Mouse (Mus musculus): ENCODE results near the gene Kcnh1.

Gene Kcnh1

DNA sequence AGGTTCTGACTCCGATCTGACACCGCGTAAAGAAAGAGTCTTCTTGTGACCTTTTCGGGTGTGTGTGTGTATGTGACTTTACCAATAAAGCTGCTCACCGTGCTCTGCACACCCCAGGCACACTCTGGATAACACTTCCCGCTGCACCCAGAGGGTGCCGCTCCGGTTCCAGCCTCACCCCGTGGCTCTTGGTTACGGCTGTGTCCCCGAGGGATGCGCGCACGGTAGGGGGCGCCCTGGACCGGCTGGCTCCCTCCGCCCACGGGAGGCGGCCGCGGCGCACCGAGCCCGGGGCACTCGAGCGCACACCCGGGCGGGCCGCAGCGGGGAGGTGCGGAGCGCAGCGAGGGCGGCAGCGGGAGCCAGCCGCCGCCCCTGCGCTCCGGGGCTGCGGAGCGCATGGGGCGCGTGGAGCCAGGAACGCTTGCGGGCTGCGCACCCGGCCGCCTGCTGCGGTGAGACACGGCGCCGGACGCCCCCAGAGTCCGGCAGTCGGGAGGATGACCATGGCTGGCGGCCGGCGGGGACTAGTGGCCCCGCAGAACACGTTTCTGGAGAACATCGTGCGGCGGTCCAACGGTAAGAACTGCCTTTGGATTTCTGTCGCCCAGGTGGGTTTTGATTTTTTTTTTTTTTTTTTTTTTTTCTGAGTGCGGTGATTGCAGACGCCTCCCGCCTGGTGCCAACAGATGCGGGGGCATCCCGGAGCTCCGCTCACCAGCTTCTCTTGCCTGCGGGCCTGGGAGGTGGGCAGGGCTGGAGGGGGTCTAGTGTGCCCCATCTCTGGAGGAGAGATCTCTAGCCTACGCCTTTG, at the start of gene Kcnh1:
Kcnh1 (plus strand) TSS at position 267 of the 814 bp plus-strand sequence.
- peak; percentile 42 for DNase-seq (ENCODE audit: low read depth, low spot score)

- DNase-seq (ENCODE audit: low read depth, low spot score): no peak
These were observed 39.4 kb upstream of the Kcnh1 start for GRCm38 (mm10) chr1:192151179-192151578.

DNA sequence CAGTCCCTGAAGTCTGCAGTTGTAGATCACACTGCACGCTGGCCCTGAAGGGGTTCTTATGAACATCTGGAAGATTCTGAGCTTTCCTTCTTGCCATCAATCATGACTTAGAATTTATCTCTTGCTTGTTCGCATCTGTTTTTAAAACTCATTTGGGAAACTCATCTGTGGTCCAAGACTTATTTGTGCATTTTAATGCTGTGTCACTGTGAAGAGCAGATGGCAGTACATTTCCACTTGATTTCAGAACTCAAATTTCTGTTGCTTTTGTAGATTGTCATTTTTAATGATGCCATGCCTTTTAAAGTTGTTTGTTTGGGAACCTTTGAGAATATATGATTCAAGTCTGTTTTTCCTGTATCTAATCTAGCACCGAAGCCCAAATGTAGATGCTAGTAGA, 19.1 kb upstream of the Kcnh1 start:
- DNase-seq (ENCODE audit: low read depth, low spot score): no peak

DNA sequence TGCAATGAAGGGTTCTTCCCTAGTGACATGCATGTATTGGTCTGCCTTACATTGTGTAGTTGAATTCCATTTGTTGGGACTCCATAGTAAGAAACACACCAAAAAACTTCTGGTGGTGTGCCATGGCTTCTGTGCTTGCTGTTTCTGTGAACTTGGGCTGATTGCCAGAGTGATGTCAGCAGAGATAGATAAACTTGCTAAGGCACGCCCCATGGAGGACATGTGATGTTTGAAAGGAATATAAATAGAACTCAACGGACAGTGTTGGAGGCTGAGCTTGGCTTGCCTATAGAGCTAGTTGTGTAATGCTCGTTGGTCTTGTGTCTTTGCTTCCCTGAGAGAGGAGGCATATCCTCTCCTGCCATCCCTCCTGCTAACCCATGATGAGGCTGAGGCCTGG, 10.7 kb upstream of the Kcnh1 start:
- no peak for DNase-seq (ENCODE audit: low read depth, low spot score)

DNA sequence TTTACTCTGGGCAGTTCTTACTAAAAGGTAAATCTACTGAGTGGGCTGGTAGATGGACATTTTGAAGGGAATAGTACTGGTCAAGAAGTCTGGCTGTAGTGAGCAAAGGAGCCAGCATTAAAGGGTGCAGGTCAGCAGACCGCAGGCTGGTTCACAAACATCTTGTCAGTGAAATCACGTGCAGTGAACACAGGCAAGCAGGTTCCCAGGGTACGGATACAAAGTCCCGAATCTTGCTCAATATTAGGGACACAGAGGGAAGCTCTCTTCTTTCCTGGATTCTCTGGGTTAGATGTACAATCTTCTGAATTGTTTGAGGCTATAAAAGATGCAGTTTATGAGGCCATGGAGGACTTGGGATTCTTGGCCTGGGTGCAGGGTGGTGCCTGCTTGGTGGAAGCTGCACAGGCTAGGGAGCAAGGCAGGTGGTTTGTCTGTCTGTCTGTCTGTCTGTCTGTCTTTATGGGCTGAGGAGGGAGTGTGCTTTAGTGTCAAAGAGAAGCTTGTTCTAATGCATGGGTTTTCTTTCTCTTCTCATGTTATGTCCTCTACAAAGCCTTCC, 8.8 kb upstream of the Kcnh1 start:
- DNase-seq (ENCODE audit: low read depth, low spot score): no peak

DNA sequence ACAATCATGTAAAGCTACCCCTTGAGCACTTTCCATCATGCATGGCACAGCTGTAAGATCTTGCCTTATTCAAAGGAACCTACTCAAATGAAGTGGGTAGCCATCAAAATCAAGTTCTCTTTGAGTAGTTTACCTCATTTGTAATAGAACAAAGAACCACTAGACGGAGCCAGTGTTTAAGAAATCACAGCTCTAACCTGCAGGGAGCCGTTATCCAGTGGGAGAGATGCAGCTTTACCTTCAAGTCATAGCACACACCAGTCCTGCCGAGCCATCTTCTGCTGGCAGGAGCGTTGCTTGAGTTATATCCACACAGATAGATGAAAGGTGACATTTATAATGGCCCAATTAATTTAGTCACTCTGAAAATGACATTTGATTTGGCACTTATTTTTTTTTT, 1.5 kb upstream of the Kcnh1 start:
- peak; percentile 3 for DNase-seq (ENCODE audit: low read depth, low spot score)

DNA sequence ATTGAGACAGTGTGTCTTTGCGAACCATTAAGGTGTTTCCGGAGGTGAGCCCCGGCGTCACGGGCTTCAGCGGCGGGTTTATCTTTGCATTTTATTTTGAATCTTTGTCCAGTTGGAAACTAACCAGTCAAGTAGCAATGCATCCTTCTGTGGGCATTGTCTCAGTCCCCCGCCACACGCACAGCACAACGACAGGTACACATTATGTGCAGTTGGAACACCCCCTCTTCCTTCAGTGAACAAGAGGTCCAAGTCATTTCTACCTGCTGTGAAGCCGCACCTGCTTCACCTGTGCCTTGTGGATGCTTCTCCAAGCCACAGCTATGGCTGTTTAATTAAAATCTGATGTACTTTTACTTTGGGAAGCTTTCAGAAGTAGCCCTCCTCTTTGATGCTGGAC, 803 bp upstream of the Kcnh1 start:
- DNase-seq (ENCODE audit: low read depth, low spot score): no peak

- DNase-seq (ENCODE audit: low read depth, low spot score): no peak
These were observed 707 bp downstream of the Kcnh1 start for GRCm38 (mm10) chr1:192191322-192191639.

DNA sequence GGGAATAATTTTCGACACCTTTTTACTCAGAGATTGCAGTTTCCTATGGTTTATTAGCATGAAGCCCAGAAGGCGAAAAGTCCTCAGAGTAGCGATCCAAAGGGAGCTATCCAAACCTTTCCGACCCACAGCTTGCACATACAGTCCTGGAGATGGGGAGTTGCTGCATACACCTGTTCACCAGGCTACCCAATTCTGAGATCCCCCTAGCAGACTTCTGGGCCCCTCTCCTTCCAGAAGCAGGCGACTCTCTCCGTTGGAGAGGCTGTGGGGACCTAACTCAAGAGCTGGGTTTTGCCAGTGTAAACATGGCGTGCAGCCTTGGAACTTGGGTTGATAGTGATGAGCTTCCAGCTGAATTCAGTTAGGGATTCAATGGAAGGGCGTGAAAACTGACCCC, 1.3 kb downstream of the Kcnh1 start:
- DNase-seq (ENCODE audit: low read depth, low spot score): no peak

- DNase-seq (ENCODE audit: low read depth, low spot score): no peak
These were observed 2.1 kb downstream of the Kcnh1 start for GRCm38 (mm10) chr1:192192710-192193109.

- no peak for DNase-seq (ENCODE audit: low read depth, low spot score)
These were observed 3.1 kb downstream of the Kcnh1 start for GRCm38 (mm10) chr1:192193656-192194055.

DNA sequence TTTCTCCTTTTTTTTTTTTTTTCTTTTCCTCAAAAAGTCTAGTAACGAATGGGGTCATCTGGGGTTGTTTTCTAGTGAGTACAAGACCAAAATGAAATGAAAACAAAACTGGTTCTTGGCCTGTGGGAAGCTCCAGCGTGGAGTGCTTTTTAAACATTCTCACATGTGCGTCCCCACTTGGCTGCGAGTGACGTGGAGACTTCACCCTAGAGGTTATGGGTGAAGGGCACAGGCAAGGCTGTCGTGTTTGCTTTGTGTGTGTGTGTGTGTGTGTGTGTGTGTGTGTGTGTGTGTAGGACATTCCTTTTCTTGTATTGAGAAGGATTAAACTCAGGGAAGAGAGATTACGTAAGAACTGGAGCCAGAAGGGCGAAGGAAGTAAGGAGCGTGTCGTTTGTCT, 6.9 kb downstream of the Kcnh1 start:
- peak; percentile 3 for DNase-seq (ENCODE audit: low read depth, low spot score)

DNA sequence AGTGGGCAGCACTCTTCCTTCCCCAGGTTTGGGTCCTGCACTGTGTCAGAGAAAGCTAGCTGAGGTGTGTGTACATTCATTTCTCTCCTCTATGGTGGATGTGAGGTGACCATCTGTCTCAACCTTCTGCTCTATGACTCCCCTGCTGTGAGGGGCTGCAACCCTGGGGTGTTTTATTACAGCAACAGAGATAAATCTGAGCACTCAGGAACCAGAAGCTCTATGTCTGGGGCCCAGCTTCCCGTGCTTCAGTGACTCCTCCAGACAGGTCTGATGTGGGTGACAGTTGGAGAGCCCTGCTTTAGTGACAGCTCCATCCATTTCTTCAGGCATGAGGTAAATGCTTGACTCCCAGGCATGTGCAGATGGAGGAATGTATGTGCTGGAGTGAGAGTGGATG, 12.4 kb downstream of the Kcnh1 start:
- DNase-seq (ENCODE audit: low read depth, low spot score): no peak

DNA sequence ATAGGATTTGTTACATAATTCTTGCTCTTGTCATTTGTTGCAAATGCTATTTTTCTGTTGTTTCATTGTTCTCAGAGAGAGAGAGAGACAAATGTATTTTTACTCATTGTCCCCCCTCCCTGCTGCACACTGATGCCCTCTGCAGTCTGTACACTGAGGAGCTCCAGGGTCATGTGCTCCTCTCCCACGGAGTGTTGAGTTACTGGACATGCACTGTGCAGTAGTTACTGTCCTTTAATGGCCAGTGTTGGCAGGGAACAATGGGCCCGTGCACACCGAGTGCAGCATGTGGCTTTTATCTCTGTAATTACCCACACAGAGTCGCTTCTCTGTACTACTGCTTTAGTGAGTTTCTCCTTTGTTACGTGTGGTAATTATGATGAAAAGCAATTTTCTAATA, 17.4 kb downstream of the Kcnh1 start:
- DNase-seq (ENCODE audit: low read depth, low spot score): no peak

DNA sequence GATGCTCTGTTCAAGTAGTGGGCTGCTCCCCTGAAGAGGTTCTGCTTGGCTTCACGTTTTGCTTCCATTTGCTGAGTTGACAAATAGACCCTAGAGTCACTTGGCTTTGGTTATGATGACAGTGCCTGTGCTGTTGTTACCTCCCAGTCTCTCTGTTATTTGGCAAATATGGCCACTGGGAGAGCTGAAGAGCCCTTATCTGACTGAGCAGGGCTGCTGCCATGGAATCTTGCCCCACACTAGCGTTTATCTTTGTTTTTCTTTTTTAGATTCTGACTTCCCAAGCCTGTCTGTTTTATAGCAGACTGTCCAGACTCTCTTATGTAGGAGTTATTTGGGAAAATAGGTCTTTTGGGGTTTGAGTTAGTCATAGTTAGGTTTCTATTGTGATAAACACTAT, 21.9 kb downstream of the Kcnh1 start:
- DNase-seq (ENCODE audit: low read depth, low spot score): no peak

- DNase-seq (ENCODE audit: low read depth, low spot score): no peak
These were observed 24.1 kb downstream of the Kcnh1 start for GRCm38 (mm10) chr1:192214666-192215065.

DNA sequence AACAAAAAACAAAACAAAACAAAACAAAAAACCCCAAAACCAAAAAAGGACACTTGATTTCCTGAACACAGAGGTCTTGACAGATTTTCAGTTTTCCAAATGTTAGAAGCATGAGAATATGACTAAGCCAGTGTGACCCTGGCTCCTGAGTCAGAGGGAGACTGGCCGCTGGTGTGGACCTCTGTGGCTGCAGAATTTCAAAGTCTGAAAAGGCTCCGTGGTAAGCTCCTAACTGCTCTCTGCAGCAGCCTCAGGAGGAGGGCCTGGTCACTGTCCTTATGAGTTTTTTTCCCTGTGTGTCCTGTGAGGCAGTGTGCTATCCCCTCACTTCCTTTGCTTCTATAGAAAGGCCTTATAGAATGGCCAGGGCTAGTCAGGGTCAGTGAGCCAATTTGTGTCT, 29.6 kb downstream of the Kcnh1 start:
- DNase-seq (ENCODE audit: low read depth, low spot score): no peak

DNA sequence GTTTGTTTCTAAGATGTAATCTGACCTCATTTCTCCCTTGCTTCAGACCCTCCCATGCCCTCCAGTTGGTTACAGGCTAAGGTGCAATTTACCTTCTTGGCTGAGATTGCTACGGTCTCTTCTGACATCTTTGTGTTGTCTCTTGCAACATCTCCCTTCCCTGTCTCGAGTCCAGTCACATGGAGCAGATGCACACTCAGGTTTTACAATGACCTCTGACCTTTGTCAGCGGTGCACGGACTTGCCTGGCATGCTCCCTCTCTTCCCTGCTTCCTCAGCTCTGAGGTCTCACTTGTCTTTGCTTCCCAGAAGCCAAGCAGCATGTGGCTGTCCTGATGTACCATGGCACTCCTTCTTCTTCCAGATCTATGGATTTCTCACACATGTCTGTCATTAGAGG, 33.6 kb downstream of the Kcnh1 start:
- DNase-seq (ENCODE audit: low read depth, low spot score): no peak

GRCm38 (mm10) chr1:192232696-192233095, 42.1 kb downstream of the Kcnh1 start:
- DNase-seq (ENCODE audit: low read depth, low spot score): no peak

DNA sequence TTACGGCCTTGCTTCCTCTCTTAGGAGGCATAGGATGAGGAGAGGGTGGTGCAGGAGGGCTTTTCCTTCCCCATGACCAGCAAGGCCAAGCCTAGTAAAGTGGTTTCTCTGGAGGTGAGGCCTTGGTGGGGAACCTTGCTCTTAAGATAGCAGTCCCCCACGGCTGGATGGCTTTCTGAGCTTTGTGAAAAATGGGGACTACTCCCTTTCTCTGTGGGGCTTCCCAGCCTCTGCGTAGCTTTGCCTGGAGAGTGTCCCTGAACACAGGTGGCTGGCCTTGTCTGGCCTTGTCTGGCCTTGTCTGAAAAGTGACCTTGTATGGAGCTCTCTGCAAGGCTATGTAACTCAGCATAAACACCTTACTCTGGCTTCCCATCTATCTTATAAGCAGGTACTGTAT, 56.3 kb downstream of the Kcnh1 start:
- no peak for DNase-seq (ENCODE audit: low read depth, low spot score)

- no peak for DNase-seq (ENCODE audit: low read depth, low spot score)
These were observed 68.6 kb downstream of the Kcnh1 start for GRCm38 (mm10) chr1:192259146-192259545.

DNA sequence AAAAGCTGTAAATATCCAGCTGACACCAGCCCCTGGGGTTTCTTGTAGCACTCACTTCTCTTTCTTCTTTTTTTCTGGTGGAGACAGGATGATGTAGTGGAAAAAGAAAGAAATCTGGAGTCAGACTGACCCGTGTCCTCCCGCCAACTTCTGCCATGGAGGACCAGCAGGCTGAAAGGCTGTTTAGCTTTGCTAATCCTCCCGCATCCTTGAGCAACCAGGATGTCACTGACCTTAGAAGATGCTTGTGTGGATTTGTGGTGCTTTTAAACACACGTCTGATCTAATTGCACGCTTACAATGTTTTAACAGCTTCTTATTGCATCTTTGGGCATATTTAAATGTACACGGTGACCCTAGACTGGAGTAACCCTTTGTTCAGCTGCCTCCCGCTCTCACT, 69.0 kb downstream of the Kcnh1 start:
- no peak for DNase-seq (ENCODE audit: low read depth, low spot score)

DNA sequence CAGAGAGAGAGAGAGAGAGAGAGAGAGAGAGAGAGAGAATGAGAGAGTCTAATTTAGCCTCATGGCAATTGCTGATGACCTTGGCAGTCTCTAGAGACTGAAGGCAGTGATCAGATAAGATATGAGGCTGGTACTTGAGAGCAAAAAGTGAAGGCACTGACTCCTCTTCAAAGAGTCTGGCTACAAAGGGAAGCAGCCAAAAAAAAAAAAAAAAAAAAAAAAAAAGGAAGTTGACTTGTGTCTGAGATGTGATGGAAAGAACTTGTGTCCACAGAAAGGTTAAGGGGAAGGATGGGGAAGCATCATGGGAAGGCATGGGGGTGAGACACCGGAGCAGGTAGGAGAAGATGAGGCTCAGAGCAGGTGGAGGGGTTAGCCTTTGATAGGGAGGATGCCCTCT, 75.1 kb downstream of the Kcnh1 start:
- DNase-seq (ENCODE audit: low read depth, low spot score): no peak

DNA sequence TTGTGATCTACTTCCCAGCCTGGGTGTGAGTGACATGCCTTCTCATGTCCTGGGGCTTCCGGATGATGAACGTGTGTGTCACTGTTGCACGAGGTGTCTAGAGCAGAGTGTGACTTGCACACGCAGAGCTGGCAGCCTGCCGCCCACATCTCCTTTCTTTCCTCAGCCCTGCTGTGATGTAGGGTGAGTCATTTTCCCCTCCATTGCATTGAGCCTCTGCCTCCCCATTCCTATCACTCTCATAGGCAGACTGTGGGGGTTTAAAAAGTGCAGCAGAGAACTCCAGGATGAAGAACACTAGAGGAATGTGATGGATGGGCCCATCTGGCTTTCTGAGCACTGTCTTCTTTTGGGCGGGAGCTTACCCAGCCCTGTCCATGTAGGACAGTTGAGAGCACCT, 76.4 kb downstream of the Kcnh1 start:
- DNase-seq (ENCODE audit: low read depth, low spot score): no peak
